Mouse (Mus musculus) heart, adult 2 months (tissue): ENCODE measurements around the gene Gramd1b. TPM values are rescaled to one million over a fixed set of nuclear protein-coding genes. Genes with fewer than 3 reads are reported as not detected.
"Not testable (repeated sequence)": the region's sequence is repeated elsewhere in the genome, so short reads cannot be mapped to it uniquely, and the experiment has no call there.

Source experiments
- DNase-seq, 2 experiments: peaks; one replicate each; pipeline ENCODE4 v3.0.0; 2021
- H3K27ac ChIP-seq: fragments of 200-600 bp; 2 replicates; pipeline ENCODE4 v1.8.1; 2022
- H3K27me3 ChIP-seq: fragments of 200-500 bp; 2 replicates; pipeline ENCODE4 v1.6.1; 2012; ENCODE audit warnings: mild to moderate bottlenecking, low read length, inconsistent platforms, mixed read lengths; ENCODE audit not compliant: control insufficient read depth, insufficient read depth
- H3K36me3 ChIP-seq: fragments of 200-500 bp; 2 replicates; pipeline ENCODE4 v1.6.1; 2012; ENCODE audit warnings: low read length, inconsistent platforms; ENCODE audit not compliant: control insufficient read depth, insufficient read depth
- H3K4me1 ChIP-seq: fragments of 200-500 bp; 2 replicates; pipeline ENCODE4 v1.6.1; 2011; ENCODE audit warnings: low read length; ENCODE audit not compliant: control insufficient read depth, insufficient read depth
- H3K4me3 ChIP-seq: fragments of 200-600 bp; 2 replicates; pipeline ENCODE4 v1.8.1; 2022
- H3K79me2 ChIP-seq: fragments of 200-500 bp; replicated peaks from 2 replicates; pipeline ENCODE4 v1.6.1; 2012; ENCODE audit warnings: mild to moderate bottlenecking, inconsistent platforms, low read length, moderate library complexity, mixed read lengths; ENCODE audit not compliant: control insufficient read depth, insufficient read depth
- H3K9ac ChIP-seq: fragments of 200-500 bp; 2 replicates; pipeline ENCODE4 v1.6.1; 2012; ENCODE audit warnings: low read depth, mild to moderate bottlenecking, control low read depth, inconsistent platforms, low read length, mixed read lengths
- CTCF ChIP-seq: fragments of 200-600 bp; IDR thresholded peaks from 2 replicates; pipeline ENCODE4 v1.8.1; 2022; ENCODE audit warnings: antibody characterized with exemption, mild to moderate bottlenecking, moderate library complexity
- EP300 ChIP-seq: fragments of 200-500 bp; IDR thresholded peaks from 2 replicates; pipeline ENCODE4 v1.6.1; 2011; ENCODE audit warnings: low read depth, low read length, control low read depth; ENCODE audit not compliant: insufficient read depth
- POLR2A ChIP-seq: fragments of 200-500 bp; IDR thresholded peaks from 2 replicates; pipeline ENCODE4 v1.6.1; 2011; ENCODE audit warnings: mild to moderate bottlenecking, low read depth, low read length, control low read depth; ENCODE audit not compliant: insufficient read depth
- WGBS: fragments of 180-500 bp; shearing (Covaris S2); methylation state at CpG from one replicate; pipeline ENCODE4 v1.1.7; 2018; 5-methylcytosine and 5-hydroxymethylcytosine counted together
- intact Hi-C: fragments of 180-260 bp; cut with DNase I; formaldehyde crosslinking; loops from one replicate; pipeline ENCODE4 v1.15.1; 2025
- polyA plus RNA-seq: library from polyadenylated mRNA; depleted of rRNA; stranded (reverse); fragments of >200 nt; gene quantifications from 2 replicates; pipeline ENCODE4 v1.2.3, GENCODE M21; 2012
- total RNA-seq, 2 experiments: library from RNA; stranded (reverse); gene quantifications; 2 replicates each; pipeline ENCODE4 v1.2.3; 2021

Gramd1b gene
- total and polyA plus RNA-seq, 3 experiments: 16.9 to 25.0 (median 17.3) TPM

GRCm38 (mm10) chr9:40506576-40506975, 24.6 kb downstream of the Gramd1b start:
- no peaks in the 10 kb centered on the region for H3K27me3 ChIP-seq
- intact Hi-C loops: no loop called here
- no peak overlapping the region for H3K9ac ChIP-seq
- H3K27ac ChIP-seq: no peak overlapping the region
- no peaks in the 10 kb centered on the region for H3K79me2 ChIP-seq
- H3K4me3 ChIP-seq: no peak overlapping the region
- no peak for DNase-seq
- TF ChIP-seq CTCF (no peak), POLR2A (no peak), EP300 (no peak)
- WGBS: 61% methylated on average over 3 of the region's 3 CpGs
- H3K4me1 ChIP-seq: peaks cover 7% of the 10 kb centered on the region
- H3K36me3 ChIP-seq: no peaks in the 10 kb centered on the region

GRCm38 (mm10) chr9:40505471-40506312, 25.5 kb downstream of the Gramd1b start:
- Histone ChIP-seq H3K27ac (no peak overlapping the region), H3K27me3 (no peaks in the 10 kb centered on the region), H3K9ac (no peak overlapping the region), H3K4me1 (peaks cover 7% of the 10 kb centered on the region), H3K36me3 (no peaks in the 10 kb centered on the region), H3K79me2 (no peaks in the 10 kb centered on the region), H3K4me3 (no peak overlapping the region)
- intact Hi-C loops: no loop called here
- no peak for TF ChIP-seq CTCF
- TF ChIP-seq EP300: no peak
- no peak for TF ChIP-seq POLR2A
- 69% methylated on average over 11 of the region's 11 CpGs for WGBS
- no peak for DNase-seq

GRCm38 (mm10) chr9:40504886-40505285, 26.3 kb downstream of the Gramd1b start:
- no peak overlapping the region for H3K27ac ChIP-seq
- H3K79me2 ChIP-seq: no peaks in the 10 kb centered on the region
- no peak overlapping the region for H3K4me3 ChIP-seq
- no peaks in the 10 kb centered on the region for H3K27me3 ChIP-seq
- no peak for TF ChIP-seq EP300
- TF ChIP-seq POLR2A: no peak
- TF ChIP-seq CTCF: no peak
- no peak for DNase-seq
- H3K4me1 ChIP-seq: peaks cover 7% of the 10 kb centered on the region
- 68% methylated on average over 5 of the region's 5 CpGs for WGBS
- no peaks in the 10 kb centered on the region for H3K36me3 ChIP-seq
- intact Hi-C loops: no loop called here
- H3K9ac ChIP-seq: no peak overlapping the region

GRCm38 (mm10) chr9:40500691-40501090, 30.5 kb downstream of the Gramd1b start:
- no peak for TF ChIP-seq EP300
- TF ChIP-seq CTCF: no peak
- TF ChIP-seq POLR2A: no peak
- Histone ChIP-seq H3K27ac (no peak overlapping the region), H3K9ac (no peak overlapping the region), H3K27me3 (no peaks in the 10 kb centered on the region), H3K36me3 (no peaks in the 10 kb centered on the region), H3K4me1 (peaks cover 2% of the 10 kb centered on the region), H3K79me2 (no peaks in the 10 kb centered on the region), H3K4me3 (no peak overlapping the region)
- DNase-seq: no peak
- intact Hi-C loops: no loop called here

- H3K9ac ChIP-seq, H3K27ac ChIP-seq, H3K4me1 ChIP-seq: not testable (repeated sequence)
Observed at GRCm38 (mm10) chr9:40482351-40483084, 48.7 kb downstream of the Gramd1b start.

GRCm38 (mm10) chr9:40481271-40481670, 49.9 kb downstream of the Gramd1b start:
- Histone ChIP-seq H3K27ac (no peak overlapping the region), H3K27me3 (no peaks in the 10 kb centered on the region), H3K4me1 (no peaks in the 10 kb centered on the region), H3K4me3 (no peak overlapping the region), H3K9ac (no peak overlapping the region), H3K36me3 (no peaks in the 10 kb centered on the region), H3K79me2 (no peaks in the 10 kb centered on the region)
- no peak for TF ChIP-seq CTCF
- TF ChIP-seq POLR2A: no peak
- TF ChIP-seq EP300: no peak
- WGBS: 42% methylated on average over 3 of the region's 3 CpGs
- DNase-seq: no peak
- intact Hi-C loops: no loop called here

More at GRCm38 (mm10) chr9:40482351-40483084, 48.7 kb downstream of the Gramd1b start:
- WGBS: 62% methylated on average over 7 of the region's 7 CpGs
- intact Hi-C loops, DNase-seq, H3K79me2 ChIP-seq, H3K4me3 ChIP-seq, H3K27me3 ChIP-seq, H3K36me3 ChIP-seq: not testable (repeated sequence)
